Mouse (Mus musculus): ENCODE measurements around the gene Asb18. TPM values are rescaled to one million over a fixed set of nuclear protein-coding genes. Genes with fewer than 3 reads are reported as not detected.

The Asb18 gene
- polyA plus RNA-seq, 1 experiment from 2014 or later = 0.26 TPM

DNA sequence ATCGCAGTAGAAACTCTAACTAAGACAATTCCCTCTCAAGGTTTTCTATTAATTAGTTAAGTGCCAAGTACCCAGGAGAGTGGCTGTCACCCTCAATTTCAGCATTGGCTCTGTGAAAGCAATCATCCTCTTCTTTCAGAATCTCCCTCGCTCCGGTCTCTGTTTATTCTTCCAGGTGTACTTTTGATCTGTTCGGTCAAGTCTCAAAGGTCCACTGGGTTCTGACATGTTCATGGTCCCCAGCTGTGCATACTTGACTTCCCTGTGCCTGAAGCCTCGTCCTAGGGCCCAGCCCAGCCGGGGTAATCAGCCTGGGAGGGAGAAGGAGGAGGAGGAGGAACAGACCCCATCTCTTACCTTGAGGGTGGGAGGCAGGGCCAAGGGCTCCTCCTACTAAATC lies 95.3 kb downstream of the Asb18 start:
- 63% methylated on average over 6 of the region's 6 CpGs for WGBS (ENCODE audit: insufficient replicate concordance)
- peaks cover 13% of the 10 kb centered on the region for H3K4me1 ChIP-seq (ENCODE audit: control insufficient read depth, insufficient read depth, low read length)

GRCm38 (mm10) chr1:89918111-89918510 lies 96.4 kb downstream of the Asb18 start:
- peaks cover 62% of the 10 kb centered on the region for H3K27me3 ChIP-seq (ENCODE audit: control insufficient read depth, insufficient read depth, low read length)

More for the DNA sequence above, 95.3 kb downstream of the Asb18 start:
- Histone ChIP-seq H3K36me3 (ENCODE audit: control insufficient read depth, insufficient read depth, low read length) (no peaks in the 10 kb centered on the region), H3K4me2 (no peak overlapping the region), H3K27me3 (ENCODE audit: control insufficient read depth, insufficient read depth, low read length) (peaks cover 73% of the 10 kb centered on the region), H3K9me3 (replicated peaks; ENCODE audit: control insufficient read depth, low read length) (0 out of 2 replicates have a peak, but pooled peaks cover 3% of the 10 kb centered on the region), H3K9ac (ENCODE audit: low read depth, low read length) (no peak overlapping the region), H3K4me3 (ENCODE audit: low read depth, low read length) (no peak overlapping the region), H3K27ac (ENCODE audit: low read depth, low read length) (no peak overlapping the region)
- ATAC-seq (replicated peaks; ENCODE audit: insufficient number of reproducible peaks, low FRiP score, low TSS enrichment) = no peak

GRCm38 (mm10) chr1:89913611-89914010 lies 100.9 kb downstream of the Asb18 start:
- 62% methylated on average over 4 of the region's 4 CpGs for WGBS (ENCODE audit: insufficient replicate concordance)

More at GRCm38 (mm10) chr1:89918111-89918510, 96.4 kb downstream of the Asb18 start:
- Histone ChIP-seq H3K9me3 (replicated peaks; ENCODE audit: control insufficient read depth, low read length) (0 out of 2 replicates have a peak, but pooled peaks cover 3% of the 10 kb centered on the region), H3K4me3 (ENCODE audit: low read depth, low read length) (no peak overlapping the region), H3K36me3 (ENCODE audit: control insufficient read depth, insufficient read depth, low read length) (no peaks in the 10 kb centered on the region), H3K4me1 (ENCODE audit: control insufficient read depth, insufficient read depth, low read length) (peaks cover 7% of the 10 kb centered on the region), H3K4me2 (no peak overlapping the region), H3K27ac (ENCODE audit: low read depth, low read length) (no peak overlapping the region), H3K9ac (ENCODE audit: low read depth, low read length) (no peak overlapping the region)
- ATAC-seq (replicated peaks; ENCODE audit: insufficient number of reproducible peaks, low FRiP score, low TSS enrichment) = no peak
- 23% methylated on average over 18 of the region's 18 CpGs for WGBS (ENCODE audit: insufficient replicate concordance)

DNA sequence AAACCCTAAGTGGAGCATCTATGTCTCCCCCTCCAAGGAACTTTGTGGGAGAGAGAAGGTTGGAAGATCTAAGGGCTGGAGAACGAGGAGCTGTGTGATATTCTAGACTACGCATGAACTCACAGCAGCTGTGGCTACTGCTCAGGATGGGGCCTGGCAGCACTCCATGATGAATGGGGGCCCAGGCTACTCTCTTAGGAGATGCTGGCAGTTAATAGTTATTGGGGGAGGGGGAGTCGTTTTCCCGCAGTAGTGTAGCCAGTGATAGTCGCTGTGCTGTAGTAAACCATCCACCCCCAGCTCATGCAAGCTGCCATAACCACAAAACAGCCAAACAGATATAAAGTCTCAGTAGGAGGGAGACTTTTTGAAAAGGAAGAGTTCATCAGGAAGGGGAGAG lies 102.1 kb downstream of the Asb18 start:
- H3K27me3 ChIP-seq (ENCODE audit: control insufficient read depth, insufficient read depth, low read length) = peaks cover 10% of the 10 kb centered on the region
- no peak overlapping the region for H3K27ac ChIP-seq (ENCODE audit: low read depth, low read length)
- no peak overlapping the region for H3K4me2 ChIP-seq
- no peaks in the 10 kb centered on the region for H3K4me1 ChIP-seq (ENCODE audit: control insufficient read depth, insufficient read depth, low read length)
- H3K4me3 ChIP-seq (ENCODE audit: low read depth, low read length) = no peak overlapping the region
- no peak overlapping the region for H3K9ac ChIP-seq (ENCODE audit: low read depth, low read length)
- H3K9me3 ChIP-seq (replicated peaks; ENCODE audit: control insufficient read depth, low read length) = no peaks in the 10 kb centered on the region
- ATAC-seq (replicated peaks; ENCODE audit: insufficient number of reproducible peaks, low FRiP score, low TSS enrichment) = no peak
- no peaks in the 10 kb centered on the region for H3K36me3 ChIP-seq (ENCODE audit: control insufficient read depth, insufficient read depth, low read length)
- WGBS (ENCODE audit: insufficient replicate concordance) = 48% methylated on average over 5 of the region's 5 CpGs

More at GRCm38 (mm10) chr1:89913611-89914010, 100.9 kb downstream of the Asb18 start:
- Histone ChIP-seq H3K4me3 (ENCODE audit: low read depth, low read length) (no peak overlapping the region), H3K27ac (ENCODE audit: low read depth, low read length) (no peak overlapping the region), H3K4me2 (no peak overlapping the region), H3K27me3 (ENCODE audit: control insufficient read depth, insufficient read depth, low read length) (peaks cover 21% of the 10 kb centered on the region), H3K9ac (ENCODE audit: low read depth, low read length) (no peak overlapping the region), H3K36me3 (ENCODE audit: control insufficient read depth, insufficient read depth, low read length) (no peaks in the 10 kb centered on the region), H3K4me1 (ENCODE audit: control insufficient read depth, insufficient read depth, low read length) (no peaks in the 10 kb centered on the region), H3K9me3 (replicated peaks; ENCODE audit: control insufficient read depth, low read length) (no peaks in the 10 kb centered on the region)
- no peak for ATAC-seq (replicated peaks; ENCODE audit: insufficient number of reproducible peaks, low FRiP score, low TSS enrichment)

GRCm38 (mm10) chr1:89909796-89910195 lies 104.7 kb downstream of the Asb18 start:
- Histone ChIP-seq H3K36me3 (ENCODE audit: control insufficient read depth, insufficient read depth, low read length) (no peaks in the 10 kb centered on the region), H3K4me2 (no peak overlapping the region), H3K27ac (ENCODE audit: low read depth, low read length) (no peak overlapping the region), H3K9me3 (replicated peaks; ENCODE audit: control insufficient read depth, low read length) (peaks cover 3% of the 10 kb centered on the region; the same call in 1 of the 2 replicates), H3K9ac (ENCODE audit: low read depth, low read length) (no peak overlapping the region), H3K4me3 (ENCODE audit: low read depth, low read length) (no peak overlapping the region), H3K4me1 (ENCODE audit: control insufficient read depth, insufficient read depth, low read length) (no peaks in the 10 kb centered on the region), H3K27me3 (ENCODE audit: control insufficient read depth, insufficient read depth, low read length) (peaks cover 4% of the 10 kb centered on the region; the same call in 1 of the 2 replicates)
- WGBS (ENCODE audit: insufficient replicate concordance) = 87% methylated on average over 8 of the region's 8 CpGs
- ATAC-seq (replicated peaks; ENCODE audit: insufficient number of reproducible peaks, low FRiP score, low TSS enrichment) = no peak

DNA sequence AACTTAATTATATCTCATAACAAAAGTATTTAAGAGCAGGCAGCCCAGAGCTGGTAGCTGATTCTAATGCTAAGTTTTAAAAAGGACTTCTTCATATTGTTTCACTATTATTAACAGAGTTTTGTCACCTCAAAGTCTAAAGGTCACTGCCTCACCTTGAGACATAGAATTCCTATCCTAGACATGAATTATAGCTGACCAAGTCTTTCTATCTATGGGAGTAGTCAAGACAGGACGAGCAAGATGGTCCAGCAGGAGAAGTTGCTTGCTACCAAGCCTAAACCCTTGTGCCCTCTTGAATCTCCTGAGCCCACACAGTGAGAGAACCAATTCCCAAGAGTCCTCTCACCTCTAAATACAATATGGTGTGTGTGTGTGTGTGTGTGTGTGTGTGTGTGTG lies 111.8 kb downstream of the Asb18 start:
- Histone ChIP-seq H3K4me1 (ENCODE audit: control insufficient read depth, insufficient read depth, low read length) (no peaks in the 10 kb centered on the region), H3K27ac (ENCODE audit: low read depth, low read length) (no peak overlapping the region), H3K9ac (ENCODE audit: low read depth, low read length) (no peak overlapping the region), H3K9me3 (replicated peaks; ENCODE audit: control insufficient read depth, low read length) (peaks cover 3% of the 10 kb centered on the region; the same call in 1 of the 2 replicates), H3K36me3 (ENCODE audit: control insufficient read depth, insufficient read depth, low read length) (no peaks in the 10 kb centered on the region), H3K4me3 (ENCODE audit: low read depth, low read length) (no peak overlapping the region), H3K27me3 (ENCODE audit: control insufficient read depth, insufficient read depth, low read length) (no peaks in the 10 kb centered on the region), H3K4me2 (no peak overlapping the region)
- WGBS (ENCODE audit: insufficient replicate concordance) = 81% methylated on average over 1 of the region's 1 CpGs
- no peak for ATAC-seq (replicated peaks; ENCODE audit: insufficient number of reproducible peaks, low FRiP score, low TSS enrichment)

DNA sequence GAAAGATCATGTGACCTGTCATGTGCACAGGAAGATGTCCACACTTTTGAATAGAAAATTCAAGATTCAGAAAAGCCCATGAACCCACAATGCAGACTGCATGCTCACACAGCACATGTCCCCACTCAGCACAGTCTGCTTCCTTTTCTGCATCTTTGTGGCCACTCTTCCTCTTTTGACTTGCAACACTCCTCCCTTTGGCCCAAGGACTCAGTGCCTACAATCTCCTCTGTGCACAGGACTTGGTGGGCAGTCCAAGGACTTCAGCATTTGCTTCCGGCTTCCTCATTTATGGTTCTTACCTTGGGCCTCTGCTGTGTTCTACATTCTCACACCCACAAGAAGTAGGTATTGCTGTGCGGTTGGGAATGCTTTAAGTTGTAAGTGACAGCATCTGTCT lies 112.2 kb downstream of the Asb18 start:
- no peak overlapping the region for H3K4me2 ChIP-seq
- 83% methylated on average over 2 of the region's 2 CpGs for WGBS (ENCODE audit: insufficient replicate concordance)
- no peak overlapping the region for H3K4me3 ChIP-seq (ENCODE audit: low read depth, low read length)
- no peak for ATAC-seq (replicated peaks; ENCODE audit: insufficient number of reproducible peaks, low FRiP score, low TSS enrichment)
- H3K4me1 ChIP-seq (ENCODE audit: control insufficient read depth, insufficient read depth, low read length) = no peaks in the 10 kb centered on the region
- H3K9me3 ChIP-seq (replicated peaks; ENCODE audit: control insufficient read depth, low read length) = peaks cover 3% of the 10 kb centered on the region; the same call in 1 of the 2 replicates
- no peak overlapping the region for H3K27ac ChIP-seq (ENCODE audit: low read depth, low read length)
- no peaks in the 10 kb centered on the region for H3K27me3 ChIP-seq (ENCODE audit: control insufficient read depth, insufficient read depth, low read length)
- H3K36me3 ChIP-seq (ENCODE audit: control insufficient read depth, insufficient read depth, low read length) = no peaks in the 10 kb centered on the region
- no peak overlapping the region for H3K9ac ChIP-seq (ENCODE audit: low read depth, low read length)

GRCm38 (mm10) chr1:89901381-89901780 lies 113.1 kb downstream of the Asb18 start:
- H3K27ac ChIP-seq (ENCODE audit: low read depth, low read length) = no peak overlapping the region
- H3K4me3 ChIP-seq (ENCODE audit: low read depth, low read length) = no peak overlapping the region
- H3K4me2 ChIP-seq = no peak overlapping the region
- no peaks in the 10 kb centered on the region for H3K4me1 ChIP-seq (ENCODE audit: control insufficient read depth, insufficient read depth, low read length)
- no peak for ATAC-seq (replicated peaks; ENCODE audit: insufficient number of reproducible peaks, low FRiP score, low TSS enrichment)
- peaks cover under 1% of the 10 kb centered on the region; the same call in 1 of the 2 replicates for H3K9me3 ChIP-seq (replicated peaks; ENCODE audit: control insufficient read depth, low read length)
- no peak overlapping the region for H3K9ac ChIP-seq (ENCODE audit: low read depth, low read length)
- WGBS (ENCODE audit: insufficient replicate concordance) = 64% methylated on average over 4 of the region's 4 CpGs
- H3K36me3 ChIP-seq (ENCODE audit: control insufficient read depth, insufficient read depth, low read length) = no peaks in the 10 kb centered on the region
- H3K27me3 ChIP-seq (ENCODE audit: control insufficient read depth, insufficient read depth, low read length) = no peaks in the 10 kb centered on the region

Measured in heart, embryonic 11.5 days (tissue).